Mouse (Mus musculus): ENCODE results near the gene Amz1.

GRCm38 (mm10) chr5:140771612-140772011 lies 47.7 kb downstream of the Amz1 start:
- TF ChIP-seq SRF (IDR thresholded peaks at IDR 0.05; ENCODE audit: control insufficient read depth, insufficient read length, low read depth) (no peak), MYOD1 (IDR thresholded peaks at IDR 0.05; ENCODE audit: control insufficient read depth in 1 of 3, insufficient read length in 2 of 3, low read depth in 2 of 3) (no peak), CEBPB (IDR thresholded peaks at IDR 0.05; ENCODE audit: insufficient read depth, poor library complexity, severe bottlenecking) (no peak), E2F4 (IDR thresholded peaks at IDR 0.05; ENCODE audit: insufficient read depth) (no peak), POLR2A (IDR thresholded peaks at IDR 0.05; ENCODE audit: insufficient read length, low read depth) (no peak), TCF12 (IDR thresholded peaks at IDR 0.05; ENCODE audit: insufficient read depth, poor library complexity, severe bottlenecking) (no peak), MAX (IDR thresholded peaks at IDR 0.05; ENCODE audit: low read depth) (no peak), USF1 (IDR thresholded peaks at IDR 0.05; ENCODE audit: low read depth) (no peak), POLR2AphosphoS2 (IDR thresholded peaks at IDR 0.05; ENCODE audit: insufficient read length, low read depth) (no peak)

Data from myocyte (in vitro differentiated cells).